Comparison of ENCODE assay signal across 10 mouse cellular contexts in the genomic region with DNA sequence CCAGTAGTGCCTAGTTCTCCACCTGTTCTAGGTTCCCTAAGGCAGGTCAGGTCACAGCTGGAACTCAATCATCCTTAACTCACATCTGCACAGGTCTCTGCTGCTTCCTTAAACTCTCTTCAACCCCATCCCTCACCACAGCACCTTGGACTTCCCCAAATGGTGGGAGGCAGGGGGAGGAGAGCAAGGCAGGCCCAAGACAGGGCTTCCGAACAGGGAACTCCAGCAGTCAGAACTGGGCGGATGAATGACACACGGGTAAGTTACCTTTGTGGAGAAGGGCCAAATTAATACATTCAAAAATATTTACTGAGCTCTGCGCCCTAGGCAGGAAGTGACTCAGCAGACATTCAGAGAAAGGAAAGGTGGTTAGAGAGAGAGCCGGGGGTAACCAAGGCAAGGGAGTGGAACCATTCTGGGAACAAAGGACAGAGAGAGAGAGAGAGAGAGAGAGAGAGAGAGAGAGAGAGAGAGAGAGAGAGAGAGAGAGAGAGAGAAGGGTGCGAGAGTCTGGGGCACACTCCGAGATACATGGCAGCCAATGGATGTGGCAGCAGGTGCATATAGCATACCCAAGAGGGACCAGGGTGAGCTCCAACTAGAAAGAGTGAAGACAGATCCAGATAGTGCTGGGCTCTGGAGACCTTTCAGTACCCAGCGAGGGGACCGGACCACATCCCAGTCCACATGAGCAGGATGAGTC. TPM values are rescaled to one million over a fixed set of nuclear protein-coding genes. Genes with fewer than 3 reads are reported as not detected.
DNase-seq lines count a peak whose midpoint lies in the region; ATAC-seq and TF ChIP-seq lines count a peak whose summit lies in the region.
"Had no signal": no experiment of that assay in that cellular context is flagged by ENCODE, and none has a peak within 500 bp of the region (broad histone marks: within the 10 kb centered on the region; RNA-seq: fewer than 3 reads in every experiment).

No protein-coding gene starts in this region.

- no peak for ATAC-seq in hindbrain, embryonic 13.5 days (ENCODE audit: low FRiP score)
- no peak for ATAC-seq in hindbrain, embryonic 12.5 days (ENCODE audit: low FRiP score)
- peak; percentile 27; the same call in 1 of the 2 replicates for ATAC-seq in stomach, embryonic 16.5 days (ENCODE audit: insufficient read depth, low FRiP score)

- no peak overlapping the region for H3K4me3 ChIP-seq in hindbrain, embryonic 13.5 days
- no peak overlapping the region for H3K4me3 ChIP-seq in hindbrain, embryonic 12.5 days
- H3K4me3 ChIP-seq in thymus, adult 2 months (ENCODE audit: control insufficient read depth, insufficient read depth, low read length): no peak overlapping the region
- H3K4me3 ChIP-seq in stomach, embryonic 16.5 days (replicated peaks; ENCODE audit: low read length): no peak overlapping the region
- H3K4me3 ChIP-seq: embryonic facial prominence, embryonic 13.5 days had no signal

- H3K27me3 ChIP-seq in hindbrain, embryonic 13.5 days: no peaks in the 10 kb centered on the region
- H3K27me3 ChIP-seq in hindbrain, embryonic 12.5 days: no peaks in the 10 kb centered on the region
- no peaks in the 10 kb centered on the region for H3K27me3 ChIP-seq in thymus, adult 2 months (ENCODE audit: control insufficient read depth, insufficient read depth, low read length)
- H3K27me3 ChIP-seq in stomach, embryonic 16.5 days (ENCODE audit: control insufficient read depth, insufficient read depth, low read length): no peaks in the 10 kb centered on the region
- H3K27me3 ChIP-seq: embryonic facial prominence, embryonic 13.5 days had no signal

- no peak overlapping the region for H3K4me2 ChIP-seq in hindbrain, embryonic 13.5 days
- H3K4me2 ChIP-seq in hindbrain, embryonic 12.5 days (replicated peaks): no peak overlapping the region
- no peak overlapping the region for H3K4me2 ChIP-seq in stomach, embryonic 16.5 days (ENCODE audit: low read depth, low read length)
- H3K4me2 ChIP-seq: embryonic facial prominence, embryonic 13.5 days had no signal

- WGBS in hindbrain, embryonic 13.5 days: 91% methylated on average over 9 of the region's 9 CpGs
- WGBS in hindbrain, embryonic 12.5 days: 90% methylated on average over 9 of the region's 9 CpGs
- 17% methylated on average over 9 of the region's 9 CpGs for WGBS in thymus, adult 2 months
- 71% methylated on average over 9 of the region's 9 CpGs for WGBS in stomach, embryonic 16.5 days

- TF ChIP-seq POLR2A in thymus, adult 2 months (IDR thresholded peaks at IDR 0.05; ENCODE audit: control insufficient read depth, extremely low read depth, insufficient read depth, low read length, poor library complexity): no peak

- no peaks in the 10 kb centered on the region for H3K36me3 ChIP-seq in hindbrain, embryonic 13.5 days
- no peaks in the 10 kb centered on the region for H3K36me3 ChIP-seq in hindbrain, embryonic 12.5 days
- H3K36me3 ChIP-seq in thymus, adult 2 months (ENCODE audit: control insufficient read depth, insufficient read depth, low read length): no peaks in the 10 kb centered on the region
- H3K36me3 ChIP-seq in stomach, embryonic 16.5 days (ENCODE audit: control insufficient read depth, insufficient read depth, low read length): no peaks in the 10 kb centered on the region

- no peak overlapping the region for H3K9ac ChIP-seq in hindbrain, embryonic 13.5 days
- no peak overlapping the region for H3K9ac ChIP-seq in hindbrain, embryonic 12.5 days
- H3K9ac ChIP-seq in stomach, embryonic 16.5 days (ENCODE audit: low read length): no peak overlapping the region
- H3K9ac ChIP-seq: embryonic facial prominence, embryonic 13.5 days had no signal

- H3K9me3 ChIP-seq in hindbrain, embryonic 13.5 days: no peaks in the 10 kb centered on the region
- H3K9me3 ChIP-seq in hindbrain, embryonic 12.5 days (replicated peaks): no peaks in the 10 kb centered on the region
- no peaks in the 10 kb centered on the region for H3K9me3 ChIP-seq in stomach, embryonic 16.5 days (replicated peaks; ENCODE audit: control insufficient read depth, low read length)
- H3K9me3 ChIP-seq: embryonic facial prominence, embryonic 13.5 days had no signal

- H3K4me1 ChIP-seq in hindbrain, embryonic 13.5 days (replicated peaks): peaks cover 31% of the 10 kb centered on the region
- H3K4me1 ChIP-seq in hindbrain, embryonic 12.5 days: peaks cover 11% of the 10 kb centered on the region
- H3K4me1 ChIP-seq in thymus, adult 2 months (replicated peaks; ENCODE audit: control insufficient read depth, insufficient read depth, low read length): peaks cover 88% of the 10 kb centered on the region
- H3K4me1 ChIP-seq in stomach, embryonic 16.5 days (ENCODE audit: control insufficient read depth, insufficient read depth, low read length): peaks cover 49% of the 10 kb centered on the region

- DNase-seq in thymus, adult 2 months: peak; percentile 40
- DNase-seq in thymus, postnatal 10 days (ENCODE audit: low spot score in 2 of 2): no peak
- DNase-seq in induced T-regulatory cell, adult 2 months (ENCODE audit: low read depth): peak; percentile 91
- DNase-seq in adrenal gland, postnatal 14 days: no peak
- DNase-seq in cerebellum, postnatal 14 days: no peak
- DNase-seq: gastrocnemius, postnatal 25 days had no signal

- TF ChIP-seq CTCF in thymus, adult 2 months (IDR thresholded peaks at IDR 0.05; ENCODE audit: borderline replicate concordance, control insufficient read depth, extremely low read depth, insufficient read depth, low read length, poor library complexity): no peak

- peak overlapping the region; percentile 40; the same call in 1 of the 2 replicates for H3K27ac ChIP-seq in hindbrain, embryonic 13.5 days
- no peak overlapping the region for H3K27ac ChIP-seq in hindbrain, embryonic 12.5 days
- H3K27ac ChIP-seq in thymus, adult 2 months (ENCODE audit: control insufficient read depth, insufficient read depth, low read length): peak overlapping the region; percentile 24; the same call in 1 of the 2 replicates
- H3K27ac ChIP-seq in stomach, embryonic 16.5 days (ENCODE audit: low read length): peak overlapping the region; percentile 42
- H3K27ac ChIP-seq: embryonic facial prominence, embryonic 13.5 days had no signal

RNA-seq across cellular contexts. Expression of a gene that starts 36.1 kb away (rescaled TPM):
- 11.9 and 12.0 TPM in 2 replicates for polyA plus RNA-seq in hindbrain, embryonic 13.5 days (2015; fragmentation: Nextera tagmentation; extraction: Ambion mirVana)
- 24.1 and 25.4 TPM in 2 replicates for polyA plus RNA-seq in hindbrain, embryonic 12.5 days (2016; fragmentation: Nextera tagmentation; extraction: Ambion mirVana)
- polyA plus RNA-seq in thymus, adult 2 months (2012; rRNA removed): 63.4 and 70.9 TPM in 2 replicates
- polyA plus RNA-seq in stomach, embryonic 16.5 days (2015; fragmentation: Nextera tagmentation; extraction: Ambion mirVana): 14.6 and 15.1 TPM in 2 replicates
- total RNA-seq in adrenal gland, postnatal 14 days (2021): 26.5 and 32.9 TPM in 2 replicates

Comparison
In these comparisons a context has a peak if more than half of its experiments do, and no peak if none do; other contexts are left out.
1. DNase-seq: peak in thymus, adult 2 months (single experiment) and induced T-regulatory cell, adult 2 months (single experiment); none in thymus, postnatal 10 days (0 of 2), adrenal gland, postnatal 14 days (single experiment) and cerebellum, postnatal 14 days (0 of 2).